Mouse (Mus musculus) c-Kit-positive CD71-positive TER-119-negative erythroid progenitor cells, embryonic 14.5 days (primary cell): ENCODE measurements around the gene Rpusd2.

Experiments
- DNase-seq: peaks from one replicate; pipeline ENCODE4 v3.0.0-alpha.2; 2013; ENCODE audit warnings: low read depth

The Rpusd2 gene

GRCm38 (mm10) chr2:119032191-119032590, 2.4 kb upstream of the Rpusd2 start:
- no peak for DNase-seq

DNA sequence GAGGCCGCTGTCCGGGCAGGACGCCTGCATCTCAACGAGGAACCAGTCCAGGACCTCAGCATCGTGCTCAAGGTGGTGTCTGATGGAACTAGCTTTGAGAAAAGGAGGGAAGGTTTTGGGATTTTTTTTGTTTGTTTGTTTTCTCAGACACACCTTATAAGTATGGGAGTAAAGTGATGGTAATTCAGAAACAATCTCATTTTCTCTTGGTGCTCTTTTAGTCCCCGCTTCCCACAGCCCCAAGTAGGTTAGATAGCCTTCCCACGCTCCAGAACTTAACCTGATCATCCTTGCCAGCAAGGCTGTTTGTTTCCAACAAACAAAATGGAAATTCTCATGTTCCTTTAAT, 781 bp downstream of the Rpusd2 start:
- no peak for DNase-seq

DNA sequence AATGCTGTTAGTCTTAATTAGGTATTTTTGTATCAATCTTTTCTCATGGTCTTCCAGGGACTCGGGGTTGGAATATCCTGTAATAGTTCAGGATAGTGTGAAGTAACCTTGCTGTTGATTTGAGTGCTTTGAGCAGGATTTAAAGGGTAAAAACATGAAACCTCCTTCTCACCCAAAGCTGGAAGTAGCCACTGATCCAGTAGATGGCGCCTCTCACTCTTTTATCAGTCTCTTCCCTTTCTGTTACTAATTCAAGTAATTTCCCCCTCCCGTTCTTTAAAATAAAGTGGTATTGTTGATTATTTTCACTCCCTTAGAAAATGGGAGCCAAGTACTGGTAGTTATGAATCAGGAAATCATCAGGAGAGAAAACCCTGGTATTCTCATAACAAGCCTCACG, 6.3 kb downstream of the Rpusd2 start:
- peak; percentile 56 for DNase-seq

DNA sequence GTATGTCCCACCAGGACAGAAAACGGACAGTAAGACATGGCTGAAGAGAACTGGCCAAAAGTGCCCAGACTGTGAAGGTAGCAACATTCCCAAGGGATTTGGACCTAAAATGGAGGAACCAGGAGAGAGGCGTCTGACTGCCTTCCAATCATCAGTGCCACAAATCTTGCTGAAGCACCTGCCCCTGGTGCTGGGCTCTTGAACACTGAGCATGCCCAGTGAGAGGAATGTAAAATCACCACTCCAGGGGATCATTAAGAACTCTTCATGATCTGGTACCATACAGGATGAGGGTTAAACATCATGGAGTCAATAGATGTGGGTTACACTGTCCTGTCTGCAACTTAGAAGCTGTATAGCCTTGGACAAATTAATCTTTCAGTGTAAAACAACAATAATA, 10.6 kb downstream of the Rpusd2 start:
- DNase-seq = no peak

GRCm38 (mm10) chr2:119046649-119047611, 12.3 kb downstream of the Rpusd2 start, which contains the start of gene Knl1:
Gene Knl1, plus strand, starts transcription at chr2:119047119.
- peak; percentile 95 for DNase-seq

DNA sequence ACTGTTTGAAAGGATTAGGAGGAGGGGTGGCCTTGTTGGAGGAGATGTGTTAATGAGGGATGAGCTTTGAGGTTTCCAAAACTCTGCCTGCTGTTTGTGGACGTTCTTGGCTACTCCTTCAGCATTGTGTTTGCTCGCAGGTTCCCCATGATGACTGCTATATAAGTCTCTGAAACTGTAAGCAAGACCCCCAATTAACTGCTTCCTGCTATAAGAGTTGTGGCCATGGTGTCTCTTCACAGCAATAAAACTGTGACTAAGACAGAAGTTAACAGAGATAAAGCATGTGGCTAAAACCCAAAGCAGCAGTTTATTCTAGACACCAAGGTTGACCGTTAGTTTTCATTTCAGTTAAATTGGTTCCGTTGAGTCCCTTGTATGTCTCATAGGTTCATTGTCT, 13.3 kb downstream of the Rpusd2 start:
- no peak for DNase-seq

GRCm38 (mm10) chr2:119050132-119050650, 15.6 kb downstream of the Rpusd2 start:
- no peak for DNase-seq

GRCm38 (mm10) chr2:119060139-119060538, 25.5 kb downstream of the Rpusd2 start:
- DNase-seq = no peak

GRCm38 (mm10) chr2:119072397-119072796, 37.8 kb downstream of the Rpusd2 start:
- no peak for DNase-seq

- no peak for DNase-seq
Observed at GRCm38 (mm10) chr2:119086156-119086555, 51.6 kb downstream of the Rpusd2 start.
